Mouse (Mus musculus): Measurements from ENCODE around the gene Cyp2d10.

GRCm38 (mm10) chr15:82433137-82433536 lies 26.1 kb upstream of the Cyp2d10 start, which contains the start of gene Cyp2d9:
- TF ChIP-seq GATA1 (IDR thresholded peaks at IDR 0.05; ENCODE audit: low read length) (no peak), TAL1 (IDR thresholded peaks at IDR 0.05; ENCODE audit: low read length) (no peak)

Measured in erythroblast, embryonic 14.5 days (primary cell).